Mouse (Mus musculus) cerebellum, adult 2 months (tissue): ENCODE data around the gene Cxcl3. TPM values are rescaled to one million over a fixed set of nuclear protein-coding genes. Genes with fewer than 3 reads are reported as not detected.

Experiments
- DNase-seq, 2 experiments: peaks; one replicate each; pipeline ENCODE4 v3.0.0; 2021
- H3K27ac ChIP-seq: fragments of 200-500 bp; 2 replicates; pipeline ENCODE4 v1.5.1; 2012; ENCODE audit warnings: low read length, control low read depth, inconsistent platforms; ENCODE audit not compliant: insufficient read depth
- H3K27me3 ChIP-seq: fragments of 200-500 bp; 2 replicates; pipeline ENCODE4 v1.6.1; 2012; ENCODE audit warnings: inconsistent platforms, mild to moderate bottlenecking, low read length, moderate library complexity; ENCODE audit not compliant: control insufficient read depth, insufficient read depth
- H3K4me1 ChIP-seq: fragments of 200-500 bp; 2 replicates; pipeline ENCODE4 v1.6.1; 2011; ENCODE audit warnings: low read length; ENCODE audit not compliant: control insufficient read depth, insufficient read depth
- H3K4me3 ChIP-seq: fragments of 200-500 bp; replicated peaks from 2 replicates; pipeline ENCODE3; 2011; ENCODE audit warnings: mild to moderate bottlenecking, low read depth, low read length, control low read depth; ENCODE audit not compliant: insufficient read depth
- CTCF ChIP-seq: fragments of 200-500 bp; IDR thresholded peaks from 2 replicates; pipeline ENCODE4 v1.5.1; 2011; ENCODE audit warnings: low read depth, mild to moderate bottlenecking, control low read depth, low read length, moderate library complexity, borderline replicate concordance; ENCODE audit not compliant: insufficient read depth
- POLR2A ChIP-seq: fragments of 200-500 bp; IDR thresholded peaks from 2 replicates; pipeline ENCODE4 v1.6.1; 2011; ENCODE audit warnings: low read length, control low read depth, borderline replicate concordance; ENCODE audit not compliant: insufficient read depth
- WGBS: fragments of 180-500 bp; shearing (Covaris S2); methylation state at CpG from one replicate; pipeline ENCODE4 v1.1.7; 2018; 5-methylcytosine and 5-hydroxymethylcytosine counted together
- polyA plus RNA-seq: library from polyadenylated mRNA; depleted of rRNA; stranded (reverse); fragments of >200 nt; gene quantifications from 2 replicates; pipeline ENCODE4 v1.2.3, GENCODE M21; 2012; rRNA removed

The Cxcl3 gene
- not detected in 2 replicates for polyA plus RNA-seq

GRCm38 (mm10) chr5:90785659-90786588 lies at the start of gene Cxcl3:
Gene Cxcl3, plus strand, starts transcription at chr5:90786103.
- no peaks in the 10 kb centered on the region for H3K27me3 ChIP-seq
- no peak within 1 kb of the TSS for H3K4me3 ChIP-seq
- WGBS = 19% methylated on average over 26 of the region's 26 CpGs
- no peaks in the 10 kb centered on the region for H3K4me1 ChIP-seq
- peak; percentile 13 to 14 for DNase-seq
- no peak within 1 kb of the TSS for H3K27ac ChIP-seq
- no peak for TF ChIP-seq POLR2A
- no peak for TF ChIP-seq CTCF

GRCm38 (mm10) chr5:90742029-90742428 lies 43.9 kb upstream of the Cxcl3 start:
- Histone ChIP-seq H3K4me3 (no peak overlapping the region), H3K4me1 (no peaks in the 10 kb centered on the region), H3K27ac (no peak overlapping the region), H3K27me3 (no peaks in the 10 kb centered on the region)
- TF ChIP-seq CTCF = no peak
- no peak for TF ChIP-seq POLR2A
- 67% methylated on average over 4 of the region's 4 CpGs for WGBS
- no peak for DNase-seq

- 98% methylated on average over 1 of the region's 1 CpGs for WGBS
- TF ChIP-seq CTCF = no peak
- TF ChIP-seq POLR2A = no peak
- Histone ChIP-seq H3K27me3 (no peaks in the 10 kb centered on the region; the same call in 1 of the 2 replicates), H3K27ac (no peak overlapping the region), H3K4me1 (no peaks in the 10 kb centered on the region), H3K4me3 (no peak overlapping the region)
- DNase-seq = no peak
These were observed 32.0 kb upstream of the Cxcl3 start for GRCm38 (mm10) chr5:90753934-90754333.

- DNase-seq = no peak
- 59% methylated on average over 5 of the region's 5 CpGs for WGBS
- no peaks in the 10 kb centered on the region for H3K4me1 ChIP-seq
These were observed 27.8 kb upstream of the Cxcl3 start for GRCm38 (mm10) chr5:90758020-90758605.

GRCm38 (mm10) chr5:90759077-90760065 lies 26.5 kb upstream of the Cxcl3 start, which contains the start of gene Cxcl5:
Gene Cxcl5, plus strand, starts transcription at chr5:90759360.
- TF ChIP-seq POLR2A = no peak
- TF ChIP-seq CTCF = no peak
- Histone ChIP-seq H3K4me1 (no peaks in the 10 kb centered on the region), H3K4me3 (peak within 1 kb of the TSS; percentile 43), H3K27ac (no peak within 1 kb of the TSS), H3K27me3 (no peaks in the 10 kb centered on the region; the same call in 1 of the 2 replicates)
- 3% methylated on average over 32 of the region's 32 CpGs for WGBS
- peak; percentile 4 to 18 for DNase-seq

More at GRCm38 (mm10) chr5:90758020-90758605, 27.8 kb upstream of the Cxcl3 start:
- Histone ChIP-seq H3K4me3 (no peak overlapping the region), H3K27ac (no peak overlapping the region), H3K27me3 (no peaks in the 10 kb centered on the region; the same call in 1 of the 2 replicates)
- no peak for TF ChIP-seq CTCF
- no peak for TF ChIP-seq POLR2A

GRCm38 (mm10) chr5:90760303-90760702 lies 25.6 kb upstream of the Cxcl3 start:
- no peaks in the 10 kb centered on the region for H3K4me1 ChIP-seq
- H3K27ac ChIP-seq = no peak overlapping the region
- H3K27me3 ChIP-seq = no peaks in the 10 kb centered on the region; the same call in 1 of the 2 replicates
- DNase-seq = no peak
- TF ChIP-seq POLR2A = no peak
- TF ChIP-seq CTCF = no peak
- H3K4me3 ChIP-seq = no peak overlapping the region
- WGBS = 72% methylated on average over 4 of the region's 4 CpGs

- Histone ChIP-seq H3K27ac (no peak overlapping the region), H3K4me1 (no peaks in the 10 kb centered on the region), H3K4me3 (no peak overlapping the region), H3K27me3 (no peaks in the 10 kb centered on the region; the same call in 1 of the 2 replicates)
- DNase-seq = no peak
- WGBS = 99% methylated on average over 2 of the region's 2 CpGs
- TF ChIP-seq POLR2A = no peak
- no peak for TF ChIP-seq CTCF
These were observed 25.1 kb upstream of the Cxcl3 start for GRCm38 (mm10) chr5:90760844-90761243.
